Mouse (Mus musculus) olfactory bulb, adult 2 months (tissue): ENCODE data around the gene Hrc.

ENCODE experiments used
- CTCF ChIP-seq: fragments of 200-500 bp; IDR thresholded peaks from 2 replicates; pipeline ENCODE4 v1.5.1; 2012; ENCODE audit warnings: low read depth, mild to moderate bottlenecking, low read length, moderate library complexity; ENCODE audit not compliant: insufficient read depth
- POLR2A ChIP-seq: fragments of 200-500 bp; IDR thresholded peaks from 2 replicates; pipeline ENCODE4 v1.6.1; 2012; ENCODE audit warnings: mild to moderate bottlenecking, low read depth, low read length, moderate library complexity; ENCODE audit not compliant: insufficient read depth

GRCm38 (mm10) chr7:45340669-45341068, 5.6 kb downstream of the Hrc start:
- no peak for TF ChIP-seq CTCF
- no peak for TF ChIP-seq POLR2A
